Mouse (Mus musculus): ENCODE results near the gene Cphx3. TPM values are rescaled to one million over a fixed set of nuclear protein-coding genes. Genes with fewer than 3 reads are reported as not detected.
"Not testable (repeated sequence)": the region's sequence is repeated elsewhere in the genome, so short reads cannot be mapped to it uniquely, and the experiment has no call there.

Cphx3 gene
- polyA plus RNA-seq, 1 experiment from 2014 or later = 0.14 TPM

DNA sequence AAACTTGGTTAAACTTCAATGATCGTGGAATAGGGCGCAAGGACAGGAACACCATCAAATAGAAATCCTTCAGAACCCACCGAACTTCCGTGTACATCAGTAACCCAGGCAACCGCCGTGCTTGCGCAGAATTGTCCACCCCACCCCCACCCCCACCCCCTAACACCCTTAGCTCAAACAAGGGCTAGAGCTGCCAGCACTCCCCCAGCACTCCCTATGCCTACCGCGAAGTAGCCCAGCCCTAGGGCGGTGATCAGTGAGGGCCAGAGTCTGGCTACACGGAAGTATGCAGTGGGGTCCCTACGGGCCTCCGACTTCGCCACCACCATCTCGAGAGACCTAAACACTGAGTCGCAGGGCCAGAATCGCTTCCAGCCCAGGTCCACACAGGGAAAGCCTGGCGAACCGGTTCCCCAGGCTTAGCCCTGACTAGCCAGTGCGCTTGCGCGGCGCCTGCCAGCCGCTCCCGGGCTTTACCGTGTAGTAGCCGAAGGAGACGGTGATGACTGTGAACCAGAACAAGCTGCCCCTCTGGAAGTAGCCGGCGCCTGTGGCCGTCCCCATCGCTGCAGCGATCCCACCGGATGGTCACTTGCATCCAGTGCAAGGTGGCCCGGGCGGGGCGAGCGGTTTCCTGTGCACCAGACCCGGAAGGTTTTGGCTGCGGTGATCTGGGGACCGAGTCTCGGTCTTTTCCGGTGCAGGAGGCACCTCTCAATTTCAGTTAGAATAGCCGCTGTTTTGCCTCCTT, 15.3 kb upstream of the Cphx3 start:
- no CpG with 5 or more reads among the region's 44 CpGs for WGBS
- H3K27me3 ChIP-seq (replicated peaks; ENCODE audit: control insufficient read depth, insufficient read depth, low read length); H3K36me3 ChIP-seq (ENCODE audit: control insufficient read depth, insufficient read depth); H3K4me3 ChIP-seq (ENCODE audit: low read depth, low read length); H3K27ac ChIP-seq (ENCODE audit: low read depth, low read length); H3K9me3 ChIP-seq (ENCODE audit: control insufficient read depth); H3K4me1 ChIP-seq (replicated peaks; ENCODE audit: control insufficient read depth, insufficient read depth, low read length); H3K9ac ChIP-seq (ENCODE audit: low read depth, low read length); H3K4me2 ChIP-seq (replicated peaks; ENCODE audit: low read depth): not testable (repeated sequence)
- peak; percentile 93 for ATAC-seq

DNA sequence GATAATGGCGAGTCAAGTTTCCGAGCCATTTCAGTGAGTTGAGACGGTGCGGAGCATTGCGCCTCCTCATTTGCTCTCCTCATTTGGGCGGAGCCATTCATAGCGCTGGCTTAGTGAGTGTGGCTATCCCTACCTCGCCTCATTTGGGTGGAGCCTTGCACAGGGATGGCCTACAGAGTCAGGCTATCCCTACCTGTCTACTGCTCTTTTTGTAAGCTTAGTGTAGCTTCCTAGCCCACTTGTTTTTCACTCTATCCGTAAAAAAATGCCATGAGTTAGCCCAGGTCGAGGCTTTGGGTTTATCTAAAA, 14.8 kb upstream of the Cphx3 start, which contains the start of gene Tmem254c:
Tmem254c (minus strand) TSS at position 31 of the 309 bp plus-strand sequence.
- H3K27ac ChIP-seq (ENCODE audit: low read depth, low read length) = not testable (repeated sequence)
- WGBS = no CpG with 5 or more reads among the region's 10 CpGs

DNA sequence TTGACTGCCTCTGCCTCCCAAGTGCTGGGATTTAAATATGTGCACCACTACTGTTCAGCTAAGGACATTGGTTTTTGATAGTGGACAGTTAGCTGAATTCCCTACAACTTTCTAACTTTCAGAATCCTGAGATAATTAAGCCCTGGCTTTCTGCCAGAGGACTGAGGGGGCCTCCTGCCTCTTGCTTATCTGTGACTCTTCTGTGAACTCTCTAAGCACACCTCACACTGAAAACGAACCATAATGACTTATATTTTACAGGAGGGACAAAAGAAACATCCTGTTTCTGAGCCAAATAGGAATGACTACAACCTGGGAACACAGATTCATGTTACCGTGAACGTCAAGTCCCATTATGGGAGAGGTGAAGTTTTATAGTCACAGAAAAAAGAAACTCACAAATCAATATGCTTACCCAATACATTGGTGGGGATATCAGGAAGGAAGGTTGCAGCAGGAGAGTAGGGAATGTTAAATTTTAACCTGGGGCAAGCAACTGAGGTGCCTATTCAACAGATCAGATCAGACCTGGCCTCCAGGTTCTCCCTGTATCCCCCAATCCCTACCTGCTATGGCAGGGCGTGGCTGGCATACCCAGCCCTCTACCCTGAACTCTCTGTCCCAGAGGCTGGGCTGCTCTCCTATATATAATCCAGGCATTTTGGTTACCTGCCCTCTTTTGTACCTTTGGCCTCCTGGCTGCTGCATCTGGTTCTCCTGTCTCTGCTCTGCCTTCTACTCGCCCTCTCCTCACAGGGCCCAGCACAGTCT, 5.3 kb upstream of the Cphx3 start:
- H3K27ac ChIP-seq (ENCODE audit: low read depth, low read length); H3K9me3 ChIP-seq (ENCODE audit: control insufficient read depth); H3K4me2 ChIP-seq (replicated peaks; ENCODE audit: low read depth); H3K36me3 ChIP-seq (ENCODE audit: control insufficient read depth, insufficient read depth); H3K27me3 ChIP-seq (replicated peaks; ENCODE audit: control insufficient read depth, insufficient read depth, low read length); H3K4me3 ChIP-seq (ENCODE audit: low read depth, low read length); H3K4me1 ChIP-seq (replicated peaks; ENCODE audit: control insufficient read depth, insufficient read depth, low read length); H3K9ac ChIP-seq (ENCODE audit: low read depth, low read length): not testable (repeated sequence)
- ATAC-seq = peak; percentile 95
- WGBS = no CpG with 5 or more reads among the region's 5 CpGs

More for the DNA sequence above, 14.8 kb upstream of the Cphx3 start, which contains the start of gene Tmem254c:
- H3K4me1 ChIP-seq (replicated peaks; ENCODE audit: control insufficient read depth, insufficient read depth, low read length); H3K4me2 ChIP-seq (replicated peaks; ENCODE audit: low read depth); H3K27me3 ChIP-seq (replicated peaks; ENCODE audit: control insufficient read depth, insufficient read depth, low read length); H3K9me3 ChIP-seq (ENCODE audit: control insufficient read depth); H3K4me3 ChIP-seq (ENCODE audit: low read depth, low read length); H3K36me3 ChIP-seq (ENCODE audit: control insufficient read depth, insufficient read depth); H3K9ac ChIP-seq (ENCODE audit: low read depth, low read length): not testable (repeated sequence)
- peak; percentile 84 for ATAC-seq

DNA sequence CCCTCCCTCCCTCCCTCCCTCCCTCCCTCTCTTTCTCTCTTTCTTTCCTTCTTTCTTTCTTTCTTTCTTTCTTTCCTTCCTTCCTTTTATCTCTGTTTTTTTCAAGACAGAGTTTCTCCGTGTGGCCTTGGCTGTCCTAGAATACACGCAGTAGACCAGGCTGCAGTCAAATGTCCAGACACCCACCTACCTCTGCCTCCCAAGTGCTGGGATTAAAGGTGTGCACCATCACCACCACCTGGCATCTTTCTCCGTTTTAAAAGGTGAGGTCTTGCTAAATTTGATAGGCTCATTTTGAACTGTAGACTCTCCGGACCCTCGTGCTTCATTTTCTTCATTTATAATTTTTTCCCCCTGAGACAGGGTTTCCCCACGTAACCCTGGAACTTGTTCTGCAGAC, 881 bp upstream of the Cphx3 start, which contains the start of gene Cphx2:
Cphx2 (plus strand) TSS at position 301 of the 400 bp plus-strand sequence.
- WGBS = no CpG with 5 or more reads among the region's 6 CpGs
- not testable (repeated sequence) for H3K4me3 ChIP-seq (ENCODE audit: low read depth, low read length); H3K4me2 ChIP-seq (replicated peaks; ENCODE audit: low read depth); H3K4me1 ChIP-seq (replicated peaks; ENCODE audit: control insufficient read depth, insufficient read depth, low read length); H3K9me3 ChIP-seq (ENCODE audit: control insufficient read depth); H3K9ac ChIP-seq (ENCODE audit: low read depth, low read length); H3K27ac ChIP-seq (ENCODE audit: low read depth, low read length); H3K36me3 ChIP-seq (ENCODE audit: control insufficient read depth, insufficient read depth); ATAC-seq; H3K27me3 ChIP-seq (replicated peaks; ENCODE audit: control insufficient read depth, insufficient read depth, low read length)

DNA sequence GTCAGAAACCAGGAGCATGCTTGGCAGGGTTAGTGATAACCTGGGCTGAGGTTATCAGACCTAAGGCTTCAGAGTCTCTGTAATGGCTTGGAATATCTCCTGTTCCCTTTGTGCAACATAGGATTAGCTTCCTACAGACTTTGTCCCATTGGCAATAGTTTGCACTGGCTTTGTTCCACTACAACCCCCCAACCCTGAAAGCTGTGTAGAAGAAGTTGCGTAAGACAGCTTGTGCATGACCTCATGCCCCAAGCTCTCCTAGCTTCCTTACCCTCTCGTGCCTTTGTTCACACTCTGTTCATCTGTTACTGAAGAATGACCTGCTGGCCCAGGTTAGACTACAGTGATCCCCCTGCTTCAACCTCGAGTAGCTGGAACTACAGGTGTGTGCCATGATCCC, 15.5 kb downstream of the Cphx3 start:
- not testable (repeated sequence) for H3K4me2 ChIP-seq (replicated peaks; ENCODE audit: low read depth); H3K27me3 ChIP-seq (replicated peaks; ENCODE audit: control insufficient read depth, insufficient read depth, low read length); H3K4me1 ChIP-seq (replicated peaks; ENCODE audit: control insufficient read depth, insufficient read depth, low read length); H3K9ac ChIP-seq (ENCODE audit: low read depth, low read length); H3K36me3 ChIP-seq (ENCODE audit: control insufficient read depth, insufficient read depth); H3K9me3 ChIP-seq (ENCODE audit: control insufficient read depth); H3K4me3 ChIP-seq (ENCODE audit: low read depth, low read length); H3K27ac ChIP-seq (ENCODE audit: low read depth, low read length)
- ATAC-seq = peak; percentile 59; the same call in 1 of the 2 replicates
- no CpG with 5 or more reads among the region's 3 CpGs for WGBS

DNA sequence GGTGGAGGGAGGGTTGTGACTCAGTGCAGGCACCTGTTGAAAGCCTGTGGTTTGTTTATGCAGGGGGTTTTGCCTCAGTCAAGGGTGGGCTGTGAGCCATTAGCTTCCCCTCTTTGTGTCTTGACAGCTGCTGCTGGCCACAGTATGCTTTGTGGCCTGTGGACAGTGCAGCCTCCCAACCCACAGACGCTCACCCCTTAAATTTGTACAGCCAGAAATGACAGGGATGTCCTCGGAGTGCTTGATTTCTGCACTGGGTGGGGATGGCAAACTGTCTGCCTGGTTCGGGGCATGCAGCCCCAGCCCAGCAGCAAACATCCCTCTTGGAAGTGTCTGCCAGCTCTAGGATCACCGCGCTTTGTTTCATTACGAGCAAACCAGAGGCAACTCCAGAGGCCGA, 36.1 kb downstream of the Cphx3 start, which contains the start of gene Duxbl2:
Duxbl2 (plus strand) TSS at position 200 of the 400 bp plus-strand sequence.
- not testable (repeated sequence) for H3K4me3 ChIP-seq (ENCODE audit: low read depth, low read length); H3K27me3 ChIP-seq (replicated peaks; ENCODE audit: control insufficient read depth, insufficient read depth, low read length); H3K27ac ChIP-seq (ENCODE audit: low read depth, low read length); H3K9ac ChIP-seq (ENCODE audit: low read depth, low read length); H3K36me3 ChIP-seq (ENCODE audit: control insufficient read depth, insufficient read depth); H3K4me1 ChIP-seq (replicated peaks; ENCODE audit: control insufficient read depth, insufficient read depth, low read length); H3K4me2 ChIP-seq (replicated peaks; ENCODE audit: low read depth); ATAC-seq; H3K9me3 ChIP-seq (ENCODE audit: control insufficient read depth)
- no CpG with 5 or more reads among the region's 7 CpGs for WGBS

DNA sequence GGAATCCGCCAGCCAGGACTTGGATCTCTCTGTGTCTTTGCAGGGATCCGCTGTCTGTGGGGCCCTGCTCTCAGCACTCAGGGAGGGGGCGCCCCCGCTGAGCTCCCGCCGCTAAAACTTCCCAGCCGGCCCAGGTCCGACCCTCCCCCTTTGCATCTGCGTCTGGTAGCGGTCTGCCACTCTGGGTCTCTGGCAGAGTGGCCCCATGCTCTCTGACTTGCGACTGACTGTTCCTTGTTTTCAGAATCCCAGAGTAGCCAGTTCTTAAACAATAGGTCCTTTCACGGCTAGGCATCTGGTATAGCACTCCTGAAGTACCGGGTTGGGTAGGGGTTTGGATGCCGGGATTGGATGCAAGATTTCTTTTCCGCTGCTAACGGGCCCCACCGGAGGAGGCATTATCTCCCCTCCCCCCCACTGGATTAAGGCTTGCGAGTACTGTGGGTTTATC, 36.5 kb downstream of the Cphx3 start:
- no CpG with 5 or more reads among the region's 18 CpGs for WGBS
- H3K4me2 ChIP-seq (replicated peaks; ENCODE audit: low read depth); H3K36me3 ChIP-seq (ENCODE audit: control insufficient read depth, insufficient read depth): not testable (repeated sequence)

DNA sequence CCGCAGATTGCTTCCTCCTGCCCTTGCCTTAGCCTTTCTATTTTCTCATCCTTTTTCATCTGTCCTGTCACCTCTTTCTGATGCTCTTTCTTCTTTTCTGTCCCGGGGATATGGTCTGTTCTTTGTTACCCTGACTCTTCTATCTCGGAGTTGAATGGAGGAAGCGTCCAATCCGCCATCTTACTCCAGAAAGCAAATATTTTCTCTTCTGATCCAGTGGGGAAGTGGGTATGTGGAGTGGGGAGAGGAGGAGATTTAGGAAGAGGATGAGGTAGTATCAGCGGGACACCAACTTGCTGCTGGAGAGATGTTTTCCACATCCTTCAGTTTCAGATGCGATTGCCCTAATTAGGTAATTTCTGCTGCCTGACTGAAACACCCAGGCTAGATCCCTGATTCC, 37.0 kb downstream of the Cphx3 start:
- not testable (repeated sequence) for H3K4me3 ChIP-seq (ENCODE audit: low read depth, low read length); H3K27me3 ChIP-seq (replicated peaks; ENCODE audit: control insufficient read depth, insufficient read depth, low read length); H3K9me3 ChIP-seq (ENCODE audit: control insufficient read depth); H3K9ac ChIP-seq (ENCODE audit: low read depth, low read length); H3K4me2 ChIP-seq (replicated peaks; ENCODE audit: low read depth); H3K36me3 ChIP-seq (ENCODE audit: control insufficient read depth, insufficient read depth); H3K4me1 ChIP-seq (replicated peaks; ENCODE audit: control insufficient read depth, insufficient read depth, low read length); ATAC-seq; H3K27ac ChIP-seq (ENCODE audit: low read depth, low read length)
- WGBS = no CpG with 5 or more reads among the region's 7 CpGs

More for the DNA sequence above, 36.5 kb downstream of the Cphx3 start:
- not testable (repeated sequence) for H3K9me3 ChIP-seq (ENCODE audit: control insufficient read depth); H3K27me3 ChIP-seq (replicated peaks; ENCODE audit: control insufficient read depth, insufficient read depth, low read length); H3K4me3 ChIP-seq (ENCODE audit: low read depth, low read length); H3K4me1 ChIP-seq (replicated peaks; ENCODE audit: control insufficient read depth, insufficient read depth, low read length); H3K27ac ChIP-seq (ENCODE audit: low read depth, low read length); H3K9ac ChIP-seq (ENCODE audit: low read depth, low read length)
- peak; percentile 60 for ATAC-seq

DNA sequence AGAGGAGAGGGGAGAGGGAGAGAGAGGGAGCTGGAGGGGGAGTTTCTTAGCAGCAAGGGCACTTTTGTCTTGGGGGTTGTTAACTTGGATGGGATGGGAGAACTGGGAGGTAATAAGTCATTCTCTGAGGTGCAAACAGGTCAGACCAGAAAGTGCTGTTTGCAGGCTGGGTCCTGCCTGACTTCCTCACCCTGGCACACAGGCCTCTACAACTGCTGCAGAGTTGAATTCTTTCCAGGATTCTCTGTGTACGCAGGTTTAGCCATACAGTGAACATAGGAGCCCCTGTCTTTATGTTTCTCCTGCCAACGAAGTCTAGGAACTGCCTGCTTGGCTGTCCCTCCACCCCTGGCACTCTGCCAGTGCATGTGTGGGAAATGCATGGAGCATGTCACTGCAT, 65.0 kb downstream of the Cphx3 start:
- not testable (repeated sequence) for H3K9ac ChIP-seq (ENCODE audit: low read depth, low read length); H3K27ac ChIP-seq (ENCODE audit: low read depth, low read length); ATAC-seq; H3K4me3 ChIP-seq (ENCODE audit: low read depth, low read length); H3K4me1 ChIP-seq (replicated peaks; ENCODE audit: control insufficient read depth, insufficient read depth, low read length); H3K36me3 ChIP-seq (ENCODE audit: control insufficient read depth, insufficient read depth); H3K9me3 ChIP-seq (ENCODE audit: control insufficient read depth); H3K27me3 ChIP-seq (replicated peaks; ENCODE audit: control insufficient read depth, insufficient read depth, low read length); H3K4me2 ChIP-seq (replicated peaks; ENCODE audit: low read depth)
- WGBS = no CpG with 5 or more reads among the region's 2 CpGs
